Mouse (Mus musculus) lung, postnatal 0 days (tissue): ENCODE results near the gene Zfp30.

ENCODE experiments used
- CTCF ChIP-seq: IDR thresholded peaks from 2 replicates; pipeline ENCODE4 v1.5.1; 2016; ENCODE audit warnings: antibody characterized with exemption, mild to moderate bottlenecking
- EP300 ChIP-seq: IDR thresholded peaks from 2 replicates; pipeline ENCODE4 v1.6.1; 2016; ENCODE audit warnings: antibody characterized with exemption, mild to moderate bottlenecking, control low read depth

GRCm38 (mm10) chr7:29812244-29812643 lies 28.4 kb downstream of the Zfp30 start:
- TF ChIP-seq CTCF (no peak), EP300 (no peak)
